Mouse (Mus musculus) G1E (cell line): ENCODE results near the gene Tmprss11a.

Experiments used
- CTCF ChIP-seq: IDR thresholded peaks from 2 replicates; pipeline ENCODE4 v1.5.1; 2012; ENCODE audit warnings: low read depth, low read length, inconsistent platforms, mixed read lengths
- TAL1 ChIP-seq: conservative IDR thresholded peaks from 2 replicates; pipeline ENCODE4 v1.6.1; 2012; ENCODE audit warnings: low read depth, low read length, inconsistent platforms, mixed read lengths

DNA sequence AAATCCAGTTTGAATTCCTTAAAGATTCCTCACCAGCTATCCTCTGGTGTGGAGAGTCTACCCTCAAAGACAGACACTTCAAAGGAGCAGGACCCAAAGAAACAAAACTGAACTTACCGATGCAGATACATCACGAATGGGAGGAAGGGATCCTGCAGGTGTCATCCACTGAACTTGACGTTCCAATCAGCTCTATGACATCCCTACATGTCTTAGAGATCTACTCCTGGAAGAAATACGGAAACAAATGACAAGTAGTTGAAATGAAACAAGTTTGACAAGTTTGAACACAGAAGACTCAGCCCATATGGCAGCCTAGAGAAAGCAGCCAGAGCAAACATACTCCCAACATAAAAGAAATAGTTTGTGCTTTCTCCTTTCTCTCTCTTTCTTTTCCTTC lies at the start of gene Tmprss11a:
- TF ChIP-seq CTCF = no peak
- TF ChIP-seq TAL1 = no peak
